Mouse (Mus musculus): Measurements from ENCODE around the gene Fam25c.

- no peak for TF ChIP-seq CTCF (IDR thresholded peaks at IDR 0.05; ENCODE audit: low read depth, low read length)
- TF ChIP-seq POLR2A (IDR thresholded peaks at IDR 0.05; ENCODE audit: extremely low read depth, insufficient read depth, low read length): no peak
Measured at GRCm38 (mm10) chr14:34355301-34355700, at the start of gene Fam25c.

All from liver, adult 2 months (tissue).